Mouse (Mus musculus) spleen, adult 2 months (tissue): ENCODE measurements around the gene Naaladl2.

Experiments used
- CTCF ChIP-seq: fragments of 200-500 bp; IDR thresholded peaks from 2 replicates; pipeline ENCODE4 v1.5.1; 2011; ENCODE audit warnings: mild to moderate bottlenecking, inconsistent platforms; ENCODE audit not compliant: insufficient read depth, insufficient read length, insufficient replicate concordance; ENCODE audit errors: extremely low read depth
- POLR2A ChIP-seq: fragments of 200-500 bp; IDR thresholded peaks from 2 replicates; pipeline ENCODE4 v1.6.1; 2011; ENCODE audit warnings: low read depth, low read length, inconsistent platforms

GRCm38 (mm10) chr3:24719181-24719749 is 424.8 kb downstream of the Naaladl2 start:
- TF ChIP-seq CTCF (no peak), POLR2A (no peak)
